Mouse (Mus musculus): ENCODE results near the gene Smim7. TPM values are rescaled to one million over a fixed set of nuclear protein-coding genes. Genes with fewer than 3 reads are reported as not detected.
A peak's percentile ranks its signal among the peaks of the same experiment; 100 is the strongest.

Gene Smim7
- polyA plus RNA-seq, 1 experiment from 2014 or later, result 101 TPM

GRCm38 (mm10) chr8:72521888-72522287 is 49.0 kb downstream of the Smim7 start:
- Histone ChIP-seq H3K9me3 (replicated peaks; ENCODE audit: control insufficient read depth, low read length) (no peaks in the 10 kb centered on the region), H3K27ac (ENCODE audit: low read depth, low read length) (no peak overlapping the region), H3K4me1 (ENCODE audit: control insufficient read depth, insufficient read depth, low read length) (peaks cover 18% of the 10 kb centered on the region), H3K4me2 (no peak overlapping the region), H3K4me3 (ENCODE audit: low read depth, low read length) (no peak overlapping the region), H3K27me3 (ENCODE audit: control insufficient read depth, insufficient read depth, low read length) (no peaks in the 10 kb centered on the region), H3K36me3 (ENCODE audit: control insufficient read depth, insufficient read depth, low read length) (no peaks in the 10 kb centered on the region), H3K9ac (ENCODE audit: low read depth, low read length) (no peak overlapping the region)
- no peak for ATAC-seq (replicated peaks; ENCODE audit: insufficient number of reproducible peaks, low FRiP score, low TSS enrichment)

DNA sequence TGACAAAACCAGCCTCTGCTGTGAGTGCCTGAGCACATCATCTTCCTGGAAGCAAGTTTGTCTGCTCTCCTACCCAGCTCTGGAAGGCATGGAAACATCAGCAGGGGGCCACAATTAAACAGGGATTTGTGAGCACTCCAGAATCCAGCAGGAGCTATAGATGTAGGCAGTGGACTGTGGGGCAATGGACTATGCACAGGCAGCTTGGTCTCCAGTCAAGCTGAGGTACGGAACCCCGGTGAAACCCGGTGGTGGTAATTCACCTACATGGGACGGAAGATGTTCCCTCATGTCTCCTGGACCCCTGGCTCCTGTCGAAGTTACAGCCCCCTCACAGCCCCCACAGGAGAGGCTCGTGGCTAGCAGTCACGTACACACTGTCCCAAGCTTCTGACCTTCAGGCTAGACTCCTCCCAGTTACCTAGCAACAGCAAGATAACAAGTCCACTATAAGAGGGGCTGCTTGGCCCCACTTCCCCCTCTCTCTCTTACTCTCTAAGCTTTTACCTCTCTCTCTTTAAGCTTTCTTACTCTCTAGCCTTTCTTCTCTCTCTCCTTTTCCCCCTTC is 53.4 kb downstream of the Smim7 start:
- H3K4me2 ChIP-seq, result peak overlapping the region; percentile 47
- H3K27me3 ChIP-seq (ENCODE audit: control insufficient read depth, insufficient read depth, low read length), result no peaks in the 10 kb centered on the region
- peak overlapping the region; percentile 78 for H3K27ac ChIP-seq (ENCODE audit: low read depth, low read length)
- no peaks in the 10 kb centered on the region for H3K9me3 ChIP-seq (replicated peaks; ENCODE audit: control insufficient read depth, low read length)
- no peak for ATAC-seq (replicated peaks; ENCODE audit: insufficient number of reproducible peaks, low FRiP score, low TSS enrichment)
- H3K4me3 ChIP-seq (ENCODE audit: low read depth, low read length), result no peak overlapping the region
- no peak overlapping the region for H3K9ac ChIP-seq (ENCODE audit: low read depth, low read length)
- H3K4me1 ChIP-seq (ENCODE audit: control insufficient read depth, insufficient read depth, low read length), result peaks cover 33% of the 10 kb centered on the region
- no peaks in the 10 kb centered on the region for H3K36me3 ChIP-seq (ENCODE audit: control insufficient read depth, insufficient read depth, low read length)
- 38% methylated on average over 7 of the region's 7 CpGs for whole genome bisulfite sequencing (ENCODE audit: insufficient replicate concordance)

Small RNA genes within 50 kb of the gene (microRNA-seq; reads per million reads assigned to microRNA genes)
- gene Gm28019 (ENCODE audit: borderline number of aligned reads), result not detected

Other genes with a start within 250 kb of the Smim7 start
- 49.7 and 49.9 TPM in 2 replicates for gene Eps15l1, start 149.6 kb downstream of the Smim7 start, polyA plus RNA-seq (2014; fragmentation: Nextera tagmentation; extraction: Ambion mirVana)
- 0.82 and 1.2 TPM in 2 replicates for gene Calr3, start 127.2 kb downstream of the Smim7 start, polyA plus RNA-seq (2014; fragmentation: Nextera tagmentation; extraction: Ambion mirVana)
- gene 1700030K09Rik, start 127.2 kb downstream of the Smim7 start, polyA plus RNA-seq (2014; fragmentation: Nextera tagmentation; extraction: Ambion mirVana), result 9.2 and 10.3 TPM in 2 replicates
- 42.2 and 44.5 TPM in 2 replicates for gene Cherp, start 95.9 kb downstream of the Smim7 start, polyA plus RNA-seq (2014; fragmentation: Nextera tagmentation; extraction: Ambion mirVana)
- 12.2 and 12.6 TPM in 2 replicates for gene Slc35e1, start 78.5 kb downstream of the Smim7 start, polyA plus RNA-seq (2014; fragmentation: Nextera tagmentation; extraction: Ambion mirVana)
- gene Med26, start 22.8 kb downstream of the Smim7 start, polyA plus RNA-seq (2014; fragmentation: Nextera tagmentation; extraction: Ambion mirVana), result 8.5 and 9.0 TPM in 2 replicates
- 55.4 and 64.6 TPM in 2 replicates for gene Tmem38a, start 967 bp upstream of the Smim7 start, polyA plus RNA-seq (2014; fragmentation: Nextera tagmentation; extraction: Ambion mirVana)
- 0.07 and 0.10 TPM in 2 replicates for gene Nwd1, start 75.6 kb upstream of the Smim7 start, polyA plus RNA-seq (2014; fragmentation: Nextera tagmentation; extraction: Ambion mirVana)
- gene Sin3b, start 152.2 kb upstream of the Smim7 start, polyA plus RNA-seq (2014; fragmentation: Nextera tagmentation; extraction: Ambion mirVana), result 152 and 153 TPM in 2 replicates
- 1.2 and 1.3 TPM in 2 replicates for gene F2rl3, start 190.8 kb upstream of the Smim7 start, polyA plus RNA-seq (2014; fragmentation: Nextera tagmentation; extraction: Ambion mirVana)